ENCODE assay signal across 8 mouse cellular contexts in genomic region chr9:59271711-59272110, GRCm38 (mm10). TPM values are rescaled to one million over a fixed set of nuclear protein-coding genes. Genes with fewer than 3 reads are reported as not detected.
DNase-seq lines count a peak whose midpoint lies in the region; ATAC-seq and TF ChIP-seq lines count a peak whose summit lies in the region.

No protein-coding gene starts in this region.

- no peak overlapping the region for H3K4me3 ChIP-seq in liver, embryonic 14.5 days (ENCODE audit: insufficient read depth in 1 of 2, low read depth in 2 of 2, low read length in 2 of 2)
- H3K4me3 ChIP-seq in left cerebral cortex, adult 2 months: no peak overlapping the region

- no peak overlapping the region for H3K27ac ChIP-seq in liver, embryonic 14.5 days
- no peak overlapping the region for H3K27ac ChIP-seq in left cerebral cortex, adult 2 months

- no peaks in the 10 kb centered on the region for H3K36me3 ChIP-seq in liver, embryonic 14.5 days (replicated peaks; ENCODE audit: control insufficient read depth, insufficient read depth, low read depth)

- intact Hi-C loops in left cerebral cortex, adult 2 months (cut with DNase I): no loop called here

- peaks cover 0 to 19% of the 10 kb centered on the region in 2 experiments; a peak in 2 of 4 replicates for H3K4me1 ChIP-seq in liver, embryonic 14.5 days (replicated peaks; ENCODE audit: control insufficient read depth in 2 of 2, insufficient read depth in 2 of 2, low read length in 1 of 2)

- H3K4me2 ChIP-seq in liver, embryonic 14.5 days (ENCODE audit: low read depth): peak overlapping the region; percentile 9

- no peak overlapping the region for H3K9ac ChIP-seq in liver, embryonic 14.5 days (replicated peaks)

- DNase-seq in urinary bladder, adult 2 months (ENCODE audit: low spot score): peak; percentile 28
- DNase-seq in urinary bladder, postnatal 10 days (ENCODE audit: low spot score): no peak
- DNase-seq in heart, postnatal 4 days: peak; percentile 48
- DNase-seq in liver, embryonic 14.5 days (ENCODE audit: low read depth in 3 of 3, low spot score in 3 of 3): peak; percentile 57 to 62 (median 57)
- DNase-seq in urinary bladder, postnatal 36 days (ENCODE audit: low spot score in 2 of 2): peak; percentile 21 to 41
- DNase-seq in spleen, adult 18-20 months: no peak
- no peak for DNase-seq in left cerebral cortex, adult 8-10 months (ENCODE audit: low spot score in 2 of 2)
- no peak for DNase-seq in left cerebral cortex, adult 2 months (ENCODE audit: extremely low spot score in 1 of 2, low spot score in 2 of 2)

- no peak for TF ChIP-seq CTCF in liver, embryonic 14.5 days (IDR thresholded peaks at IDR 0.05; ENCODE audit: low read depth)
- no peak for TF ChIP-seq CTCF in left cerebral cortex, adult 2 months (IDR thresholded peaks at IDR 0.05)

- no peaks in the 10 kb centered on the region for H3K27me3 ChIP-seq in liver, embryonic 14.5 days (ENCODE audit: control insufficient read depth, insufficient read depth, low read length)

- H3K9me3 ChIP-seq in liver, embryonic 14.5 days (ENCODE audit: control insufficient read depth, low read length): no peaks in the 10 kb centered on the region

- ATAC-seq in liver, embryonic 14.5 days (ENCODE audit: insufficient read depth): peak; percentile 82

- TF ChIP-seq EP300 in liver, embryonic 14.5 days (IDR thresholded peaks at IDR 0.05; ENCODE audit: low read depth): no peak

- 33% methylated on average over 6 of the region's 6 CpGs for WGBS in liver, embryonic 14.5 days (ENCODE audit: insufficient replicate concordance)

RNA-seq across cellular contexts. Expression of gene Adpgk, which starts 19.6 kb away (rescaled TPM):
- polyA plus RNA-seq in urinary bladder, adult 2 months (2012; rRNA removed): 26.4 and 29.9 TPM in 2 replicates
- 10 to 100 TPM; 13.0 to 13.6 TPM for total RNA-seq in heart, postnatal 4 days (2021)
- polyA plus RNA-seq in liver, embryonic 14.5 days (2012; rRNA removed): 10.5 and 14.0 TPM in 2 replicates
- polyA plus RNA-seq in liver, embryonic 14.5 days (2014; fragmentation: Nextera tagmentation; extraction: Ambion mirVana): 17.6 and 18.5 TPM in 2 replicates
- total RNA-seq in left cerebral cortex, adult 8-10 months (2022): 10 to 100 TPM; 13.6 to 16.4 (median 14.4) TPM
- 10 to 100 TPM; 16.2 to 16.3 TPM for total RNA-seq in left cerebral cortex, adult 2 months (2021)

Comparison
In these comparisons a context has a peak if more than half of its experiments do, and no peak if none do; other contexts are left out.
1. DNase-seq: peak in urinary bladder, adult 2 months (single experiment), heart, postnatal 4 days (single experiment), liver, embryonic 14.5 days (3 of 3) and urinary bladder, postnatal 36 days (2 of 2); none in urinary bladder, postnatal 10 days (single experiment), spleen, adult 18-20 months (0 of 2), left cerebral cortex, adult 8-10 months (0 of 2) and left cerebral cortex, adult 2 months (0 of 2).